Mouse (Mus musculus) frontal cortex, postnatal 10 days (tissue): ENCODE measurements at regions not wholly inside any gene's neighbourhood (a gene's known extent, or its start where the extent isn't known, plus 50 kb on each side); places are given as distances from the start of the nearest gene placed in this dataset.

Source experiments
- DNase-seq, 2 experiments: peaks; one replicate each; pipeline ENCODE4 v3.0.0; 2022; ENCODE audit warnings: low spot score in 2 of 2, mixed read lengths in 1 of 2

DNA sequence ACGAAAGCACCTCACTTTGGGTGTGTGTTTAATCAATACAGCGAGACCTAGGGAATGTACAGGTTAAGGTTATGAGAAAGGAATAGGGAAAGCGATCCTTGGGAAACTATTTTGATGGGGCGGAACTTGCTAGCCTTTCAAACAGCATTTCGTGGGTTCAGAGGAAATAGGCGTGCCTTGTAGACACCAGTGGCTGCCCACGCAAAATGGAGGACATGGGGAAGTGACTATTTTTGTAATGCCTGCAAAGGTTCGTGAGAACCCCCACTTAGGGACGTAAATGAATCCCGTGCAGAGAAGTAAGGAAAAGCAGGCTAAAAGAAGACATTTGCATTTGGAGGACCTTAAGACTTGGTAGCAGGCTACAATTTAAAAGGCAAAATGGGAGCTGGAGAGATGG lies 114.1 kb upstream of the Ppm1h start:
- no peak for DNase-seq

DNA sequence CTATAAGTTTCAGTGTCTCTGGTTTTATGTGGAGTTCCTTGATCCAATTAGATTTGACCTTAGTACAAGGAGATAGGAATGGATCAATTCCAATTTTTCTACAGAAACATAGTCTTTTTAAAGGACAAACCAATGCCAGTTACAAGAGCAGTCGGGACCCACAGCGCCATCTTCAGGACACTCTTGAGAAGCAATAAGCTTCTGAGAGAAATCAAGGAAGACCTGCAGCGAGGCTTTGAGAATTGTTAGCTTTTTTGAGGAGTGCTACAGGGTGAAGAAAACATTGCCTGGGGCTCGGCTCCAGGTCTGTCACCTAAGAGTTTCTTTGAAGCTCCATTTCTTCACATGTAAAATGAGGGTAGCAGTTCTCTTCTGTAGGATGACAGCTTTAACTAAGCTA lies 112.0 kb upstream of the Ppm1h start:
- DNase-seq = no peak

DNA sequence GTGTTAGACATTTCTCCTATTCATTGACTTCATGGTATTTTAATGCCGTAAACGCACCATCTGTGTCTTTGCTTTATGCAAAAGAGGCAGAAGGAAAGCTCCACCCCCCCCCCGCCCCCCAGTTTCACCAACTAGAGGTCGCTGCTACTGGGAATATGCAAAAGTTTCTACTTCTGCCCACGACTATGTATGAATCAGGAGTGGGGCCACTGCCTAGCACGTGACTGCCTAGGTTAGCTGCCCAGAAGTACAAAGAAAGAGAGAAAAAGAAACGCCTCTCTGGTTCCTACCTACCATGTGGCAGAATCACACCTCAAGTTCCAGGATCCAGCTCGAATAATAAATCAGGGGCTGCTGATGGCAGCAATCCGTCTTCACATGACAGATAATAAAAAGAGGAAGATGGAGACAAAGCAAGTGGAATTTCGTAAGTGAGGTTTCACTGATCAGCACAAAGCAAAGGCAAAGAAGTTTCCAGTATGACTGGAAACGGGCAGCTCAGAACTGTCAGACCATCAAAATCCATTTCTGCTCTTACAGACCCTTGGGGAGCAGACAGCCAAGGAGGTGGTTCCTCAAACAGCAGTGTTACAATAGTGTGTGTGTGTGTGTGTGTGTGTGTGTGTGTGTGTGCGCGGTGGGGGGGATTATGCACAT lies 108.9 kb upstream of the Ppm1h start:
- no peak for DNase-seq

DNA sequence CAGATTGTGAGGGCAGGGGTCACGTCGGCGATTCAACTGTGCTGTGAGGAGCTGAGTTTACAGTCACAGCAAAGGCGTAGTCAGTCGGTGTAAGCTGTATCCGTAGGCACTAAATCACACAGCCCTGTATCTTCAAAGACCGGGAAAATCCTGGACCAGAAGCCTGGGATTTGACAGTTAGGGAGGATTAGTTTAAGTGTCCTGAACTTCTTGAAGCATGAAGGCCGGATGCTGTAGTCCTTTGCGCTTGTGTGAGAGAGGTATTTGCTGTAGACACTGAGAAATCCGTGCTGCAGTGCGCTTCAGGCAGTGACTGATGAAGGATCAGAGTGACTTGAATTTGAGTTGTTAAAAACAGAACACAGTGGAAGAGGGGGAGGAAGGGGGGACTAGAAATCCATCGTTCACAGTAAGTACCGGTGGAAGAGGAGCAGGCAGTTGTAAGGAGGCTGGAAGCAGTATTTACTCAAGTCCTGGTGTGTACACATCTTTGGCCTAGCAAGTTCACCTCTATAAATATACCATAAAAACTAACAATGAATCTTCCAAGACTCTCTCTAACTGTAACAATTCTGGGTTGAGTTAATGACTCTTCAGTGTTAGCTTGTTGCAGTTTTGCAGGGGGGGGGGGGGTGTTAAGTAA lies 107.5 kb upstream of the Ppm1h start:
- no peak for DNase-seq

DNA sequence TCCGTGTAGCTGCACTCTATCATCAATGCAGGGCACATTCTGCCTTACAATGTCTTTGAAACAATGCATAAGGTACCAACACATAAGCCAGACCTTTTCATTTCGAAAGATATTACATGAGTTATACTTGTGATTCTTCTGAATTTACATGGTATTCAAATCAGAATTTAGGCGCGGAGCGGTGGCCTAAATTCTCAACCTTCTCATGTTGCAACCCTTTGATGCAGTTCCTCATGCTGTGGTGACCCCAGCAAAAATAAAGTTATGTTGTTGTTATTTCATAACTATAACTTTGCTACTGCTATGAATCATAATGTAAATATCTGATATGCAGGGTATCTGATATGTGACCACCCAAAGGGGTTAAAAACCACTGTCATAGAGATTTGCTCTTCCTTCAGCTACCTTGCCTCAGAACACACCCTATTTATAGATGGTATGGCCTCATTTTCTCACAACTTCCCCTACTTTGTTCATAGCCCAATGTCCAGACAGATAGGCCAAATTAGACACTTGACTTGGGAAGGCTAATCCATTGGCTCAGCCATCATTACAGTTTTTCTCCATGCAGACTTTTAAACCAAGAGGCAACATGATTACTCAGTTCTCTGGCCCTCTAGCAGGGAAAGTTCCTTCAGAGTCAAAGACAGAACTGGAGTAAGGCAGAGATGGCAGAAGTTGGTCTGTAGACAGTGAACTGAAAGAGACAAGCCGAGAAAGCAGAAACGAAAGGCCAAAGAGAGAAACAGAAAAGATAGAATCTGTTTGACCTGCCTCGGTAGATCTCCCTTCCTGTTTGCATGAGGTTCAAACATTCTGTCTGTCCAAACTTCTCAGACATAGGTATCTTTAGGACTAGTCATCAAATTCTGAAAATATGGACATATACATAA lies 102.1 kb upstream of the Ppm1h start:
- DNase-seq = no peak

DNA sequence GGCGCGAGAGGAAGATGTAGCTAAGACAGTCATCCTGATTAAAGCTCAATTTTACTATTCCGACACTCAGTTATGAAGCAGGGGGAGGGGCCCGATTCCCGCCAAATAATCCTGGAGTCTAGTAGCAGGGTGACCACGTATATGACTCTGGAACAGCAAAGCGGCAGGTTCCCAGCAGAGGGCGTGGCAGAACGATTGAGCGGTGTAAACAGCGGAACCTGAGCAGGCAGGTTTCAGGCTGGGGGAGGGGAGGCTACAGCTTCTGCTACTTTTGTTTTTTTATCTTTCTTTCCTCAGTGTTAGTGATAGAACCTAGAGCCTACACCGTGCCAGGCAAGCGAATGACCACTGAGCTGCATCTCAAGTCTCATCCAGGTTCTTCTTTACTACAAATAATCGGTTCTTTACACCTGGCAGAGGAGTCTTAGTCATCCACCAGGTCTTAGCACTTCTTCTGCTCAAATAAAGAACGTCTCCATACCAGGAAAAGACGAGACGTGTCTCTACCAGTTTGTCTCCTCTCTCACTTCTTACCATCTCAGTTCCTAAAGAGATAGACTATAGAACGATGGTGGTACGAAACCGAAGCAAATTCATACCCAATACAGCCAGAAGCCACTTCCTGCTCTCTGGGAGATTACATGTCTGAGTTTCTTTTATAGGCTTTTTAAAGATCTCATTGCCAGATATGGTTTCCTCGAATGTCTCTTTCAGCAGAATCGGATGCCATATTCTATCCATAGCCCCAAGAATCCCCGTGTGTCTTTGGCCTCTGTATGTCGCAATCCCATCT lies 100.2 kb upstream of the Ppm1h start:
- DNase-seq = no peak

DNA sequence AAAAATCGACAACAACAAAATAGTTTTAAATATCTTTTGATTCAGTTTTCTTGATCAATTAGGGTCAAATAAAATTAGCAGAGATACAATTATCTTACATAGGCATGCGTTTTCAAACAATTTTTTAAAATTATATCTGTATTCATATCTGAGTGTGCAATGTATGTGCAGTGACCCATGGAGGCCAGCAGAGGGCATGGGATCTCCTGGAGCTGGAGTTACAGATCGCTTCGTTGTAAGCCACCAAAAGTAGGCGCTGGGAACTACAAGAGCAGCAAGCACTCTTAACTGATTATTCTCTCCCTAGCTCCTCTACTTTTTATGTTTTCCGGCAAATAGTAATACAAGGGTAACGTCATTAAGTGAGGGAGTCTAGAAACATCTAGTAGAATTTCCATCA lies 97.5 kb upstream of the Ppm1h start:
- DNase-seq = no peak

DNA sequence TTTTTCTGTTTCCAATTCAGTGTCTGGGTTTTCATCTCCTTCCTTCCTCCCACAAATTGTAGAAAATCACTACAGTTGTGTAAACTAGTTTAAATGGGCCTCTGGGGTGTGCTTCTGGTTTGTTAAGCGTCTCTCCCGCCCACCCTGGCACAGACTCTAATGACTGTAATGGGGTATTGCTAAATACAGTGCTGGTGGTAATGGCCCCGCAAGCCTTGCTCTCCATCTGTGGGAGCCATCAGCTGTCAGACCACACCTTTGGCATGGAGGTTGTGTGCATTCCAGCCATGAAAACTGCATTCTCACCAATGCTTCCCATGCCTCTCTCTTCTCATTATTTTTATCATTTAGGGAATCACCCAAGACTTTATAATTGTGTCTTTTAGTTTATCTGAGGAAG lies 91.0 kb upstream of the Ppm1h start:
- DNase-seq = no peak

DNA sequence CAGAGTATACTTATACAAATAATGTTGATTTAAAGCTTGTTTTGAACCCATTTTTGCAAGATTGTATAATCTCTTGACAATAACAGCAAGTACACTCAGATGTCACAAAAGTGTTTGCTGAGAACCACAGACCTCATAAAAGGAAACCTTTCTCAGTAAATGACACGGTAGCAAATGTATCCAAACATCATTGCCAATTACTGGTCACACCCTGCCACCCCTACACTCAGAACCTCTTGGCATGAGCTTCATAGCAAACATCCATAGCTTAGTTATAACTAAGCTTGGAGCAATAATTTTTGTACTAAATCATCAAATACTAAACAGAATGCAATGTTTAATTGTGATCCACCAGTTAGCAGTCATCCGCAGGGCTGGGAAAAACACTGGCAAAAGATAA lies 79.1 kb upstream of the Ppm1h start:
- no peak for DNase-seq

DNA sequence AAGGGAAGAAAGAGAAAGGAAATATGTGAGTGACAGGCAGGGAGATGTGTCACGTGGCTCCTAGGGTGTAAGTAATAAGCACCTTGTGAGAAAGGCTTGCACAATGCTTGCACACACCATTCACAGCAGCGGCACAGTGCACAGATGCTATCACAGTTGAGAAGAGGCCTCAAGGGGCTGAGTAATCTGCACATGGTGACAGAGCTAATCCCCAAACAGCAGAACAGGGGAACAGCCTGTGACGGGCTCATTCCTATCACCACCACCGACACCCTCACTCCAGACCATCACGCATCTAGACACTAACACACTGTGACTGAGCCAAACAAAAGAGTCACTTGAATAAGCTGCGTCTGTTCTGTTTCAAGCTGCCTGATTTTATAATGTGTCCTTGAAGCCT lies 76.2 kb upstream of the Ppm1h start:
- no peak for DNase-seq

DNA sequence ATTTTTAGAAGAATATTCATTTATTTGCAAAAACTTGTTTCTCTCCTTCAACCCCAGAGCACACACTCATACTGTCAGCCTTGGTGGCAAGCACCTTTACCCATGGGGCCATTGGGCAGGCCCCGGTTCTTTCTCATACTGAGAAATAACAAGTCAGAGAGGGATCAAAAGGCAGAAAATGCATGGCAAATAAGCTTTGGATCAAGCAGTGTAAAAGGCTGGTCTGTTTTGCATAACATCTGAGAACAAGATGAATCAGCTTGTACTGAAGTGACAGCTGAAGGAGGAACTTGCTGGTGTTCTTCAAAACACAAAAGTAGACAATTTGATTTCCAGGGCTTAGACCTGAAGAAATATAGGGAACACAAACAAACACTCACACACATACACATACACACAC lies 74.6 kb upstream of the Ppm1h start:
- DNase-seq = no peak

DNA sequence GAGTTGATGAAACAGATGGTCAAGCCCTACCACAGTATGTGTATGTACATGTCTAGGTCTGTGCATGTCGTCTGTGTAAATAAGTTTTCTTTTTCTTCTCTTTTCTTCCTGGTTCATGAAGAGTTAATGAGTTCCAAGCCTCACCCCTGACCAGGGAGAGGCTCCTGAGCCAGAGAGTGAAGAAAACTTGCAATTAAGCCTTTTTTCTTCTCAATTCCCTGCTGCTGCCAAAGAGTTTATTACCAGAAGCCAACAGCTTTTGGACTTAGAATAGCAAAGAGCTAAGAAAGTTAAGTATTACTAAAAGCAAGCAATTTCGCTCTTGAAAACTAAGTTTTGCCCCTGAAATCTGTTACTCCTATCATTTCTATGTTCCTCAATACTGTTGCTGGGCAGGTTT lies 65.3 kb upstream of the Ppm1h start:
- DNase-seq = no peak

DNA sequence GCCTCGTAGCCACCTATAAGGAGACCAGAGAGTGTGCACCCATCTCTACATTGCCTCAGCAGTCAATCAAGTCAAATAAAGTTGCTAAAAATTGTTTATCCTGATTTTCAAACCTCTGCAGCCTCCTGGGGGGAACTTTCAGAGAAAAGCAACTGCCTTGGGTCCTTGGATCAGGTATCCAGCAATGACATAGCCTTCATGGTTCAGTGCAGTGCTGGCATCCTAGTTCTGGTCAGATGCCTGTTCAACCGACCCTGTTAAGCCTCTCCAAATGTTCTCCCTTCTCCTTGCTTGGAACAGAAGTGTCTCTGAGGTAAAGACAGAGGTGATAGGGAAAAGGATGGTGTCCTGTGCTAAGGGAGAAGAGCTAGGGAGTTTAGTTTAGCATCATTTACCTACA lies 64.7 kb upstream of the Ppm1h start:
- DNase-seq = no peak

DNA sequence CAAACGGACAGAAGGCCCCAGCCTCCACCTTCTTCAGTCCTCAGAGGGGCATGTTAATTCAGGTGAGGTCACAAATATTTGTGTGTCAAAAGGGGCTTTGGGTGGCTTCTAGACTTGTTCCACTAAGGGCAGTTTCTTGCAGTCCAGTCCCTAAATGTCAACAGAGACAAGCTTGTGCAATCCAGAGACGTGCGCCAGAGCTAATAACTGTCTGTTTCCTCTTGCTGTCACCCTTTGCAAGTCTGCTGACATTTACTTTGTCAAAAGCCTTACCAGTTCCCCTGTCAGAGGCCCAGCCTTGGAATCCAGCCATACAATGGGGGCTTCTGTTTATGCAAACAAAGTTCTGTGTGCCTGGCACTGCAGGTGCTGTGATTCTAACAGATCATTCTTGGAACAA lies 63.8 kb upstream of the Ppm1h start:
- DNase-seq = no peak

DNA sequence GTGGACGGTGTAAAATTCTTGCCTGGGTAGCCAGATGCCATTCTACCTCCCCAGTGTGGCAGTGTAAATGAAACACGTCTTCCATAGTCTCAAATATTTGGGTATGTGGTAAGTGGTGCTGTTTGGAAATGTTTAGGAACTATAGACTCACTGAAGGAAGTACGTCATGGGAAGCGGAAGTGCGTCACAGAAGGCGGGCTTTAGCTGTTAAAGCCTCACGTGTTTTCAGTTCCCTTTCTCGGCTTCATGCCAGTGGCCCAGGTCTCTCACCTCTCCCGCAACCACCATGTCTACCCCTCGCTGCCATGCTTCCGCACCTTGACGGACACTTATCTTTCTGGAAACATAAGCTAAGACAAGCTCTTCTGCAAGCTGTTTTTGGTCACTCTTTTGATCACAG lies 62.9 kb upstream of the Ppm1h start:
- DNase-seq = no peak

DNA sequence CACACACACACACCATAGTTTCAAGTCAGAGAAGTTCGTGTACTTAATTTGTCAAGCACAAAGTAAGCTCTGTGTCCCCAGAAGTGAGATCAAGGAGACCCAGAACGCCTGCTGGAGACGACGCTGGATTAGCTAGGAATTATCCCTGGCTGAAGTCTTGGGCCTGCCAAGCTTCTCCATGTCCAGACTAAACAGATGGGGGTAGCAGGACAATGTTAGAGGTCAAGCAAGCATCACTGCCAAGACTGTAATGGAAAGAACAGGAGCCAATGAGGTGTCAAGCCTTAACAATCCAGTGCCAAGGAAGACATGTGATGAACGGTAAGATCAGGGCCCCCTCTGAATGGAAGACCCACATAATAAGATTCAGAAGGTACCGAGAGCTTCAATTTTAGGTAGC lies 62.2 kb upstream of the Ppm1h start:
- no peak for DNase-seq

DNA sequence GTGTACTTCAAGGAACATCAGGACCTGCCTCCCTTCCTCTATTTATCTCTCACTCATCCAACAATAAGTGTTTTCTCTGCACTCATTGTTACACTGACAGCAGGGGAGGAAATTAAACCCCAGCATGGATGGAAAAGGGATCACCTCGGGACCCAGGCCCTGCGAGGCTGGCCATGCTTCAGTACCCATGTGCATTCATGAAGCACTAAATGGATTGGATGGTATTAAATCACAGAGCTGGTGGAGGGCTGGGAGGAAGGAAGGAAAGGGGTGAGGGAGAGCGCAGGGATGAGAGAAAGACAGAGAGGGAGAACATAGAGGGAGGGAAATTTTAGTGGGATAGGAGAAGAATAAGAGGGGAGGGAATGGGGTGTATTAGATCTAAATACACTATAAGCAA lies 59.7 kb upstream of the Ppm1h start:
- DNase-seq = no peak

DNA sequence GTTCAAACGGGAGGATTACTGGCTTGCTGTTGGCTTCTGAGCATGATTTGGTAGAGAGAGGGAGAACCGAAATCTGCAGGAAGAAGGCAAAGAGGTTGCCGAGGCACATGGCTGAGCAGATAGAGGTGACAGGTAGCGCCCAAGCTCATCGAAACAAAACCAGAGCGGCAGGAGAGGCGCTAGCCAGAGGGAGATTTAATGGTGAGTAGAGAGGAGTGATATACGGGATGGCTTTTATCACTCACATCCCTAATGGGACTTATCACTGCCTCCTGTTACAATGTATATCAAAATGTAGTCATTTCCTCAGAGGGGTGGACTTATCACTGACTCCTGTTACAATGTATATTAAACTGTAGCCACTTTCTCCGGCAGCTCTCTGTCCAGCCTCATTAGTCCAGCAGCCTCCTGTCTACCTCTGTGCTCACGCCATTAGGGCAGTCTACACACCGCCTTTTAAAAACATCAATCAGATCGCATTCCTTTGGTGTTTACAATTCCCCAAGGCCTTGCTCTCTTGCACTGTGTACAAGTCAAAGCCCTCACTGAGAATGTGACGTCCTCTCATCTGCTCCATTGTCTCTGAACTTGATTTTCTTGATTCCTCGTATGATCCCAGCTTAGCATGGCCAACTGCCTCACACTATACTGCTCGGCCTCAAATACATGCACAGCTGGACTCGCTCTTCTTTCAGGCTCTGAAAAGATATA lies 59.0 kb upstream of the Ppm1h start:
- no peak for DNase-seq
